Mouse (Mus musculus) Muller cell, postnatal 12 days (primary cell): Measurements from ENCODE around the gene Atg4a-ps.
A peak's percentile ranks its signal among the peaks of the same experiment; 100 is the strongest.

Experiments used
- DNase-seq: peaks from one replicate; pipeline ENCODE4 v3.0.0-alpha.2; 2015; ENCODE audit errors: inconsistent ontology term

Gene Atg4a-ps

GRCm38 (mm10) chr3:103627661-103628060 lies 18.2 kb downstream of the Atg4a-ps start:
- no peak for DNase-seq

GRCm38 (mm10) chr3:103626481-103626880 lies 19.4 kb downstream of the Atg4a-ps start:
- no peak for DNase-seq

- no peak for DNase-seq
Measured at GRCm38 (mm10) chr3:103625169-103625568, 20.7 kb downstream of the Atg4a-ps start.

- peak; percentile 22 for DNase-seq
Measured at GRCm38 (mm10) chr3:103624591-103625051, 21.2 kb downstream of the Atg4a-ps start.

GRCm38 (mm10) chr3:103623893-103624470 lies 21.9 kb downstream of the Atg4a-ps start:
- DNase-seq: no peak

- no peak for DNase-seq
Measured at GRCm38 (mm10) chr3:103620101-103620500, 25.8 kb downstream of the Atg4a-ps start.

- no peak for DNase-seq
Measured at GRCm38 (mm10) chr3:103616981-103617380, 28.9 kb downstream of the Atg4a-ps start.

GRCm38 (mm10) chr3:103615621-103616020 lies 30.2 kb downstream of the Atg4a-ps start:
- DNase-seq: no peak

- no peak for DNase-seq
Measured at GRCm38 (mm10) chr3:103612636-103613355, 33.1 kb downstream of the Atg4a-ps start.

GRCm38 (mm10) chr3:103610231-103610630 lies 35.6 kb downstream of the Atg4a-ps start:
- no peak for DNase-seq

GRCm38 (mm10) chr3:103606660-103607595 lies 38.9 kb downstream of the Atg4a-ps start:
- DNase-seq: no peak

- no peak for DNase-seq
Measured at GRCm38 (mm10) chr3:103606045-103606597, 39.7 kb downstream of the Atg4a-ps start.

- peak; percentile 48 for DNase-seq
Measured at GRCm38 (mm10) chr3:103601561-103601960, 44.3 kb downstream of the Atg4a-ps start.

GRCm38 (mm10) chr3:103601011-103601410 lies 44.9 kb downstream of the Atg4a-ps start:
- peak; percentile 84 for DNase-seq

- no peak for DNase-seq
Measured at GRCm38 (mm10) chr3:103597586-103597985, 48.3 kb downstream of the Atg4a-ps start.

GRCm38 (mm10) chr3:103595271-103595810 lies 50.5 kb downstream of the Atg4a-ps start:
- peak; percentile 58 for DNase-seq
